Mouse (Mus musculus): ENCODE measurements around the gene Narfl. TPM values are rescaled to one million over a fixed set of nuclear protein-coding genes. Genes with fewer than 3 reads are reported as not detected.

The Narfl gene
- polyA plus RNA-seq, 1 experiment: 17.9 TPM

GRCm38 (mm10) chr17:25792615-25793014 lies 19.0 kb downstream of the Narfl start, which contains the start of gene Fam173a:
Fam173a (minus strand) TSS chr17:25792901.
- H3K4me1 ChIP-seq (ENCODE audit: control insufficient read depth, insufficient read depth, low read length): peaks cover 27% of the 10 kb centered on the region
- TF ChIP-seq POLR2A (IDR thresholded peaks at IDR 0.05; ENCODE audit: control insufficient read depth, low read depth, low read length) (no peak), CTCF (IDR thresholded peaks at IDR 0.05; ENCODE audit: control insufficient read depth, insufficient read depth, insufficient replicate concordance, low read depth, low read length) (no peak)

DNA sequence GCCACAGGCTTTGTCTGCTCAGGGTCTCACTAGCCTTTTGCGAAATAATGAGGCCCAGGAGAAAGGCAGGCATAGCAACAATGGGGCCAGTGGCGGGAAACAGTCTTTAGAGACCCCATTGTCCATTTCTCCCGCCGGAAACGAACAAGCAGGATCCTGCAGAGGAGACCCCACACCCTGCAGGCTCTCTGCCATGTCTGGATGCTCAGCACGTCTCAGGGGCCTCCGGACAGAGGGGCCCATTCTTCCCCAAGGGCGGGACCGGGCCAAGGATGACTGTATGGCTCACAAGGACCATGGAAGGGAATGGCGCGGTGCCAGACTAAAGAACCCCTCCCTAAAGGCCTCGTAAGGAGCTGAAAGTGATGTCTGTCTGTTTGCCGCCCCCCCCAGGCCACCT lies 20.6 kb downstream of the Narfl start:
- Histone ChIP-seq H3K36me3 (ENCODE audit: control insufficient read depth, insufficient read depth, low read length) (no peaks in the 10 kb centered on the region), H3K4me3 (ENCODE audit: control insufficient read depth, low read depth, low read length) (no peak overlapping the region), H3K27ac (ENCODE audit: control insufficient read depth, insufficient read depth, low read depth, low read length) (no peak overlapping the region), H3K27me3 (ENCODE audit: control insufficient read depth, insufficient read depth, low read length) (no peaks in the 10 kb centered on the region), H3K4me1 (ENCODE audit: control insufficient read depth, insufficient read depth, low read length) (peaks cover 28% of the 10 kb centered on the region)
- TF ChIP-seq POLR2A (IDR thresholded peaks at IDR 0.05; ENCODE audit: control insufficient read depth, low read depth, low read length) (no peak), CTCF (IDR thresholded peaks at IDR 0.05; ENCODE audit: control insufficient read depth, insufficient read depth, insufficient replicate concordance, low read depth, low read length) (no peak)

More at GRCm38 (mm10) chr17:25792615-25793014, 19.0 kb downstream of the Narfl start, which contains the start of gene Fam173a:
- no peaks in the 10 kb centered on the region for H3K36me3 ChIP-seq (ENCODE audit: control insufficient read depth, insufficient read depth, low read length)
- no peaks in the 10 kb centered on the region for H3K27me3 ChIP-seq (ENCODE audit: control insufficient read depth, insufficient read depth, low read length)
- H3K27ac ChIP-seq (ENCODE audit: control insufficient read depth, insufficient read depth, low read depth, low read length): peak within 1 kb of the TSS; percentile 80
- peak within 1 kb of the TSS; percentile 93 for H3K4me3 ChIP-seq (ENCODE audit: control insufficient read depth, low read depth, low read length)

- no peaks in the 10 kb centered on the region for H3K27me3 ChIP-seq (ENCODE audit: control insufficient read depth, insufficient read depth, low read length)
- no peak overlapping the region for H3K27ac ChIP-seq (ENCODE audit: control insufficient read depth, insufficient read depth, low read depth, low read length)
Observed at GRCm38 (mm10) chr17:25794998-25795397, 21.4 kb downstream of the Narfl start.

DNA sequence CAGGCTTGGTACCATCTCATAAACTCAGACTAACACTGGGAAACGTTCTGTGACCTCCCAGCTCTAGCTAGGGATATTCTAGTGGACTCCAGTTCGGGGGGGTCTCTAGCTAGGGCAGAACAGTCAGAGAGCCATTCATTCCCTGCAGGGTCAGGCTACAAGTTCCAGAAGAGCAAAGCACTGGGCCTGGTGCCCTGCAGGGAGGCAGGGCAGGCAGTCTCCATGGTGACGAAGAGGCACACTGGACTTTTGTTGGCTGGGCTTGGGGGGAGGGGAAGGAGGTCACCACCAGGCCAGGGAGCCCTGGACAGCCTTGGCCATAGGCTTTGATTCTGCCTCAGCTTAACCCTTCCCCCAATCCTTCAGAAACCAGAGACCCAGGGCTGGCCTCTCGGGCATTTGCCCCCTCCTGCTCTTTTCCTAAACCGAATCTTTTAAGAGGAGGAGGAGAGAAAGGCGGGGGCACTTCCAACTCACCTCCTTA lies 22.1 kb downstream of the Narfl start, which contains the start of gene AC134908.4:
Gene AC134908.4, minus strand, starts transcription at position 51 of the 484 bp plus-strand sequence.
- H3K4me1 ChIP-seq (ENCODE audit: control insufficient read depth, insufficient read depth, low read length): peaks cover 28% of the 10 kb centered on the region

More at GRCm38 (mm10) chr17:25794998-25795397, 21.4 kb downstream of the Narfl start:
- no peak for TF ChIP-seq POLR2A (IDR thresholded peaks at IDR 0.05; ENCODE audit: control insufficient read depth, low read depth, low read length)
- no peak for TF ChIP-seq CTCF (IDR thresholded peaks at IDR 0.05; ENCODE audit: control insufficient read depth, insufficient read depth, insufficient replicate concordance, low read depth, low read length)
- Histone ChIP-seq H3K4me1 (ENCODE audit: control insufficient read depth, insufficient read depth, low read length) (peaks cover 28% of the 10 kb centered on the region), H3K4me3 (ENCODE audit: control insufficient read depth, low read depth, low read length) (no peak overlapping the region), H3K36me3 (ENCODE audit: control insufficient read depth, insufficient read depth, low read length) (no peaks in the 10 kb centered on the region)

GRCm38 (mm10) chr17:25796211-25796771 lies 22.7 kb downstream of the Narfl start:
- Histone ChIP-seq H3K4me3 (ENCODE audit: control insufficient read depth, low read depth, low read length) (peak overlapping the region; percentile 66), H3K36me3 (ENCODE audit: control insufficient read depth, insufficient read depth, low read length) (no peaks in the 10 kb centered on the region), H3K27me3 (ENCODE audit: control insufficient read depth, insufficient read depth, low read length) (no peaks in the 10 kb centered on the region), H3K4me1 (ENCODE audit: control insufficient read depth, insufficient read depth, low read length) (peaks cover 26% of the 10 kb centered on the region), H3K27ac (ENCODE audit: control insufficient read depth, insufficient read depth, low read depth, low read length) (no peak overlapping the region)
- no peak for TF ChIP-seq POLR2A (IDR thresholded peaks at IDR 0.05; ENCODE audit: control insufficient read depth, low read depth, low read length)
- TF ChIP-seq CTCF (IDR thresholded peaks at IDR 0.05; ENCODE audit: control insufficient read depth, insufficient read depth, insufficient replicate concordance, low read depth, low read length): no peak

More for the DNA sequence above, 22.1 kb downstream of the Narfl start, which contains the start of gene AC134908.4:
- H3K27me3 ChIP-seq (ENCODE audit: control insufficient read depth, insufficient read depth, low read length): no peaks in the 10 kb centered on the region
- TF ChIP-seq POLR2A (IDR thresholded peaks at IDR 0.05; ENCODE audit: control insufficient read depth, low read depth, low read length): no peak
- TF ChIP-seq CTCF (IDR thresholded peaks at IDR 0.05; ENCODE audit: control insufficient read depth, insufficient read depth, insufficient replicate concordance, low read depth, low read length): no peak
- H3K36me3 ChIP-seq (ENCODE audit: control insufficient read depth, insufficient read depth, low read length): no peaks in the 10 kb centered on the region
- peak within 1 kb of the TSS; percentile 66 for H3K4me3 ChIP-seq (ENCODE audit: control insufficient read depth, low read depth, low read length)
- no peak within 1 kb of the TSS for H3K27ac ChIP-seq (ENCODE audit: control insufficient read depth, insufficient read depth, low read depth, low read length)

DNA sequence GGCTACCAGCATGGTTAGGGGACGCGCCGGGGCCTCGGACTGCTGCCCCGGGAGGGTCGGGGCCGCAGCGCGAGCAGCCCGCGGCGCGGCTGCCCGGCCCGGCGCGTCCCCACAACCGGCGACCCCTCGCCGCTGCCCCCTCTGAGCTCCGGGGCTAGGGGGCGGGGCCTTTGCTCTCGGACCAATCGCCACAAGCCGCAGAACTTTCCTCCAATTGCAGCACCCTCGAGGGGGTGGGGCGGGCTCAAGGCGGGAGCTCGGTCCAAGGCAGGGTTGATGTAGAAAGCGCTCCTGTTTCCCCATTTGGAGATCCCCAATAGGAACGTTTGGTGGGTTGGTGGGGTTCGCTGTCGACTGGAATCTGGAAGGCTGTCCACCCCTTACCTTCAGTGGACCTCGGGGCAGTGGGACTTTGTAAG lies 23.4 kb downstream of the Narfl start, which contains the start of gene Metrn:
Gene Metrn, minus strand, starts transcription at position 186 of the 419 bp plus-strand sequence.
- Histone ChIP-seq H3K27me3 (ENCODE audit: control insufficient read depth, insufficient read depth, low read length) (no peaks in the 10 kb centered on the region), H3K4me1 (ENCODE audit: control insufficient read depth, insufficient read depth, low read length) (peaks cover 23% of the 10 kb centered on the region), H3K36me3 (ENCODE audit: control insufficient read depth, insufficient read depth, low read length) (no peaks in the 10 kb centered on the region), H3K4me3 (ENCODE audit: control insufficient read depth, low read depth, low read length) (peak within 1 kb of the TSS; percentile 75), H3K27ac (ENCODE audit: control insufficient read depth, insufficient read depth, low read depth, low read length) (no peak within 1 kb of the TSS)
- TF ChIP-seq POLR2A (IDR thresholded peaks at IDR 0.05; ENCODE audit: control insufficient read depth, low read depth, low read length) (peak; percentile 12; the same call in 1 of the 2 replicates), CTCF (IDR thresholded peaks at IDR 0.05; ENCODE audit: control insufficient read depth, insufficient read depth, insufficient replicate concordance, low read depth, low read length) (no peak)

- Histone ChIP-seq H3K27ac (ENCODE audit: control insufficient read depth, insufficient read depth, low read depth, low read length) (no peak overlapping the region), H3K36me3 (ENCODE audit: control insufficient read depth, insufficient read depth, low read length) (no peaks in the 10 kb centered on the region), H3K27me3 (ENCODE audit: control insufficient read depth, insufficient read depth, low read length) (no peaks in the 10 kb centered on the region), H3K4me3 (ENCODE audit: control insufficient read depth, low read depth, low read length) (no peak overlapping the region), H3K4me1 (ENCODE audit: control insufficient read depth, insufficient read depth, low read length) (peaks cover 12% of the 10 kb centered on the region)
- TF ChIP-seq CTCF (IDR thresholded peaks at IDR 0.05; ENCODE audit: control insufficient read depth, insufficient read depth, insufficient replicate concordance, low read depth, low read length): peak; percentile 41; the same call in 1 of the 2 replicates
- TF ChIP-seq POLR2A (IDR thresholded peaks at IDR 0.05; ENCODE audit: control insufficient read depth, low read depth, low read length): no peak
Observed at GRCm38 (mm10) chr17:25801029-25801428, 27.5 kb downstream of the Narfl start.

Data from testis, adult 2 months (tissue).